Mouse (Mus musculus): Measurements from ENCODE around the gene Tet3.
A peak's percentile ranks its signal among the peaks of the same experiment; 100 is the strongest.

Gene Tet3

DNA sequence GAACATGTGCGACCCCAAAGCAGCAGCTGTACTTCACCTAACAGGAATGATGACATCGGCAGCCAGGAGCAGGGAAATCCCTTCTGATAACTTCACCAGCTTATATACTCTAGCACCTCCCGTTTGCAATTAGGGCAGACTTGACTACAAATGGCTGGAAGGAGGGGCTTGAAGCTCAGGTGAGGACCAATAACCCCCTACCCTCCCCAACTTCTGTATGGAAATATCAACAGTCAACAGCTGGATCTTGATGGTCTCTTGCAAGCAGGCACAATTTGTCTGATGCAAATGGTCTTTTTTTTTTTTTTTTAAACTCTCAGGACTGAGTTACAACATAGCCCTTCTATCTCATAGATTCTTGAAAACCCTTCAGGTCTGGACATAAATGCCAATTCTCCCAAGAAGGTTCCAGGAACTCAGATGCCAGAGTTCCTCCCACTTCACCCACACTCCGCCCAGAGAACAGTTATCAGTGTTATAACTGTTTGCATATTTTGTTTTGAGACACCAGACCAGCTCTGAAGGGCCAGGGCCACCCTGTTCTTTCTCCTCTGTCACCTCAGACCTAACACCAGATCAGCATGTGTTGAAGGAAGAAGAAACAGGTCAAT lies at the start of gene Tet3:
TSS of gene Tet3 (minus strand) at position 51 of the 611 bp plus-strand sequence.
- DNase-seq: peak; percentile 51

- DNase-seq: no peak
These were observed 48.3 kb upstream of the Tet3 start for GRCm38 (mm10) chr6:83507168-83507546.

DNA sequence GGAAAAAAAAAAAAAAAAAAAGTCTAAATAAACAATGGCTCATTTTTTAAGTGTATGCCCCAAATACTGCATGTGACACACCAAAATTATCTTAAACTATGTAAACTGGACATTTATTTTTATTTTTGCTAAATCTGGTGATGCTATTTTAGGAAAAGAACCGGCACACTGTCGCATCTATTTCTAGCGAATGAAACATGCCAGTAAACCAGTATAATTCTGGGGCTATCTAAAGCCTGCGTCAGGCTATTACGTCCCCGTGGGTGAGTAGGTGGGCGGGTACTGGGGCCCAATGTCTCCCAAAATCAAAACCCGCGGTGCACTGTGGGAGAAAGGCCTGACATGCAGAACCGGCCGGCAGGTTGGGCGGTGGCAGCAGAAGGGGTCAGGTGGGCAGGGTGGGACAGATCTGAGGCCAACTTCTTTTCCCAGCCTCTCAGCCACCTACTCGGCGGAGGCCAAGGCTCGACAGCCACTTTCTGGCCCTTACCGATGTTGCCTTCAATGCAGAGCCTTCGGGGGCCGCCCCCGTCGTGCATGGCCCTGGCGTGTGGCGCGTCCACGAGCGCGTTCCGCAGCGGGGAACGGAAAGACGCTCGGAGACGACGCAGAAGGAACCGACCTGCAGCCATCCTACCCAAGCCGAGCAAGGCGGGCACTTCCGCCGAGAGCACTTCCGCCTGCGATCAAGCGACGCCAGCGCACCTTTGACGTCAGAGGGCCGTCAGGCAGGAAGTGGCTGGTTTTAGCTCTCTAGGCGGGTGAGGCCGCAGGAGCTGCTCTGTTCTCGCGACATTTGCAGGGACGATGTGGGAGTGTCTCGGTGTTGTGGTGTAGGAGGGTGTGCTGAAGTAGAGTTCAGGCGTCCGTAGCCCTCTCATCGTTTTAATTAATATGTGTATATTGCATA lies 47.6 kb upstream of the Tet3 start, which contains the start of gene Dguok:
TSS of gene Dguok (minus strand) at position 712 of the 910 bp plus-strand sequence.
- DNase-seq: peak; percentile 99

DNA sequence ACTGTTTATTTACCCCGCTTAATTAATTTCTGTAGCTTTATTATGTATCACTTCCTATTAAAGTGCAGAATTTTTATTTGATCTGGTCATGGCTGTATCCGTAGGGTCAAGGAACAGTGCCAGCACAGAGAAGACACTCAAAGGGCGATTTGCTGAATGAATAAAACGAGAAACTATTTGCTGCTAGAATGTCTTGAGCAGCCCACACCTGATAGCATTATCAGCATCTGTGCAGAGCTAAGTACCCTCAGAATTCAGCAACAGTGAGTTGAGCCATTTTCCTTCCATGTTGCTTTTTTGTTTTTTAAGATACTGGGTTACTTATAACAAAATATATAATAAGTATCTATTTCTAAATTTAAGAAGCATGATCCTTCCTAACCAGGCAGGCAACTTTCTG lies 46.7 kb upstream of the Tet3 start:
- no peak for DNase-seq

DNA sequence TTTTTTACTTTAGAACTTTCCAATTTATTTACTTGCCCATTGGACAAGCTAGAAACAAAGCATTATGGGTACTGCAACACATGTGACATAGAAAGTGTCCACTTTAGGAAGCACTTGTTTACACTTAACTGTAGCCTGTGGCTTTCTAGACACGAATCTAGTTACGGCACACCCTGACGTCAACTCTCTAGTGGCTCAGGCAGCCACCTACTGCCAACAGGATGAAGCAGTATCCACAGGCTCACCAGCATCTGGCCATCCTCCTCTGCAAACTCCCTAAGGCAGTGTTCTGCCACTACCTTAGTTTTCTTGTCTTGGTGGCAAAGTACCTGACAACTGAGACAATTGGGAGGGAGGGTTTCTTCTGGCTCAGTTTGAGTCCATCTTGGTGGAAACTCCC lies 44.5 kb upstream of the Tet3 start:
- DNase-seq: peak; percentile 49

- DNase-seq: peak; percentile 72
These were observed 43.8 kb upstream of the Tet3 start for GRCm38 (mm10) chr6:83502656-83503055.

DNA sequence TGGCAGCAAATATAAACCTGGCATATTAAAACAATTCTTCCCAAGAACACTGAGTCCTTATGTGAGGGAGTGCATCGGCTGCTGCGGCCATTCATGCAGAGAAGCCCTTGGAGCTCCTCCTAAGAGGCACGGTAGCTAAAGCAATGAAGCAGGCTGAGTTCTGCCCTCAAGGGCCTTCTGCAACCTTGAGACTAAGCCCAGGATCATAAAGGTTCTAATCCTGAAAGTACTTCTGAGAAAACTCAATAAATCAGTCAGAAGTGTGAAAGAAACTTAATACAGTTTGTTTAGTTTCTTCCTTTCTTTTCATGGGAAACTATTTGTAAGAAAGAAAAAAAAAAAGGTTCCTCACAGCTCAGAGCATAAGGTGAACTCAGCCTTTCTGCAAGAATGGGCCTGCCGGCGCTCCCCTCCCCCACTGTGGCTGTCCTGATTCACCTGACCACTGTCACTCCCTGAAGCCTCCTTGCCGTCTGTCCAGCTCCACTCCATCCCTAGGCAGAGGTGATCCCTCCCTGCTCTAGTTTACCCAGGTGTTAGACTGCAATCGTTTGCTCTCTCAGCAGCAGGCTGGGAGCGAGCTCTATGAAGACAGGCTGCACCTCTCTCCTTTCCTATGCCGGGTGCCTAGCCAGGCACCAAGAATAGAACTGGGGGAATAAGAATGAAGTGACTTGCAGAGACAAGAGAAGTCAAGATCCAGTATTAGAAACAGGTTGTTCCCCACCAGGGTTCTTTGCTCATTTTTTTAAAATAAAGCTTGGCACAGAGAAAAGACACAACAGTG lies 42.8 kb upstream of the Tet3 start:
- DNase-seq: no peak

- DNase-seq: no peak
These were observed 41.6 kb upstream of the Tet3 start for GRCm38 (mm10) chr6:83500462-83500861.

DNA sequence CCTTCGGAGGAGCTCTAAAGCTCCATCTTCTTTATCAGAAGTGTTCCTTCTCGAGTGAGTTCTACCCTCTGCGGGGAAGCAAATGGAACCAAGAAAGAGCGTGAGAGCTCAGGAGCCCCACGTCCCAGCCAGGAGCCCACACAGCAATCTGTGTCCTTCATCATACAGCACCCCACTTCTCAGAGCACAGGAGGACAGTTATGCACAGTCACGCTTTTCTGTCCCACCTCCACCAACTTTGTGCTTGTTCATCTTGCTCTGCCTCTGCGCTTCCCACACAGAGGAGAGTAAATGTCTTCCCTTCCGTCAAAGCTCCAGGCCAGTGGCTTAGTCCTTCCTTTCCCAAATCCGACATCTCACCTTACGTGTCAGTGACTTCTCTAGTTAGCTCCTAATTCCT lies 40.2 kb upstream of the Tet3 start:
- no peak for DNase-seq

DNA sequence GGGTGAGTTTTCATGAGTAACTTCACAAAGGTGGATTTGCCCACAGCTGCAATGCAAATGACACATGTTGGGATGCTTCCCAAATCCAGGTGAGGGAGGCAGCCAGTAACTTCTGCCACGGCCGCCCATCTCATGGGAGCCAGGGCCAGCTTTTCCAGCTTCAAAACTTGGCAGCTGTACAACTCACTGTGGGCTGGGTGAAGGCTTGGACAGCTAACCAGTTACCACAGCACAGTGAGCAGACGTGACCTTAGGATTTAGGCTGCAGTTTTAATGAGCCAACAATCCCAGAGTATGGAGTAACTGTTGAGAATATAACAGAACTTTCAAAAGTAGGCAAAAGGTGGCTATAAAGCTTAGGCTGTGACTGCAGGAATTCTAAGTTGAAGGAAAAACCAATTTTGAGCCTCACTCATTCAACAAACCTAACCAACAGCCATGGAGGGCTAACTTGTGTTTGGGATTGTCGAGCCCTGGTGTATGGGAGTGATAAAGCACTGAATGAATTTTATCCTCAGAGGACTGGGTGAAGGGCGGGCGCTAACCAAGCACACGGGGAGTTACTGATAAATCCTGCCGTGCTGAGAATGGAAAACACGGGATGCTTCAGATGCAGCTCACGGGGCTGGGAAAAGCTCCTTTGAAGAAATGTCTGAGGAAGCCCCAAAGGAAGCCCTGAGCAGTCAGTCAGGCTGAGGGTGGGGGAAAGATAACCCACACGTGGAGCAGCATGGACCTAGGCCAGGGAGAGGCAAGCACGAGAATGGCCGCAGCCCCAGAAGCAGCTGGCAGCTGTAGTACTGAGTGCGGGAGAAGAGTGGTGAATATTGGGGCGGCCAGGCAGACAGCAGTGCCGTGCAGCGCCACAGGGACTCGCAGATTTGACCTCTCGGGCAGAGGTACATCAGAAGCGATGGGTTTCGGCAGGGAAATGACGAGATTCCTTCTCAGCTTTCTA lies 38.1 kb upstream of the Tet3 start:
- DNase-seq: no peak

GRCm38 (mm10) chr6:83496009-83496752 lies 37.3 kb upstream of the Tet3 start:
- peak; percentile 65 for DNase-seq

DNA sequence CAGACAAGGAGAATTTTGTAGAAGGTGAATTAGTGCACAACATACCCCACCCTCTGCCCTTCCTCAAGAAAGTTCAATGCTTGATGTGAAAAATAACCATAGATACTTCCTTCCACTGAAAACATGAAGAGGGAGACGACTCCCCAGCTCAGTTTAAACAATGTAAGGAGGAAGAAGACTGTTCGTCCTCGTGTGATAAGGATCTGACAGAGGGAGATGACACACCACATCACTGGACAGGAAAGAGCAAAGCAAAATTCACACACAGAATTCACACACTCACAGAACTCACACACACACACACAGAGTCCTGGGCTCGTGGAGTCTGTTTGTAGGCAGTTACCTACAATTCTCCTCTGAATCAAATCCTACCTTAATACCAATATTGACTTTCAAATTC lies 31.7 kb upstream of the Tet3 start:
- peak; percentile 40 for DNase-seq

DNA sequence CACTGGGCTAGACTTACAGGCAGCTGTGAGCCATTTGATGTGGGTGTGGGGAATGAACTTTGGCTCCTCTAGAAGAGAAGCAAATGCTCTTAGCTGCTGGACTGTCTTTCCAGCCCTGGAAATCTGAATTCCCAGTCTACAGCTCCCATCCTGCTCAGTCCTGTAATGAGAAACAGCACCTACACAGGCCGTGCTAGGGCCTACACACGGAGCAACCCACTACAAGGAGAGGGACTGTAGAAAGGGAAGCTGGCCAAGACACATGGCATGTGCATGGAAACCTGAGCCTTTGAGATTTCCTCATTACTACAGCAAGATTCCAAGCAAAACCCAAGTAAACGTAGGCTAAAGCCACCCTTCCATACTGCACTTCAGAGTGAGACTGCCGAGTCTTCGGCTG lies 29.3 kb upstream of the Tet3 start:
- no peak for DNase-seq

DNA sequence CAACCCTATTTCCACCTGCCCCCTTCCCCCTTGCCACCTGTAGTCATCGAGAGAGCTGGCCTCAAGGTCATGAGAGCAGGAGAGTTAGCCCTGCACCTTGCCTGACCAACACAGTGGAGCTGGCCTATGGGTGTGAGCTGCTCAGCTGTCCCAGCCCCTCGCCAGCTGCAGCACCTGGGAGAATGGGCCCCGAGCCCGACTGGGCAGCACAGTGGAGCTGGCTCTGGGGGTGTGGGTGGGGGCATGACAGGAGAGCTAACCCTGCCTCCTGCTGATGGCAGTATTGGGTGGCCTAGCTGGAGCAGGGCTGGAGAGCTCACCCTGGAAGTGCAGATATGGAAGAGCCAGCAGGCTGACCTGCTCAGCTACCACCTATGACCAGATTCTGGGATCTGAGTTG lies 28.4 kb upstream of the Tet3 start:
- DNase-seq: no peak

GRCm38 (mm10) chr6:83485854-83486253 lies 27.0 kb upstream of the Tet3 start:
- peak; percentile 70 for DNase-seq

- no peak for DNase-seq
These were observed 24.9 kb upstream of the Tet3 start for GRCm38 (mm10) chr6:83483776-83484175.

DNA sequence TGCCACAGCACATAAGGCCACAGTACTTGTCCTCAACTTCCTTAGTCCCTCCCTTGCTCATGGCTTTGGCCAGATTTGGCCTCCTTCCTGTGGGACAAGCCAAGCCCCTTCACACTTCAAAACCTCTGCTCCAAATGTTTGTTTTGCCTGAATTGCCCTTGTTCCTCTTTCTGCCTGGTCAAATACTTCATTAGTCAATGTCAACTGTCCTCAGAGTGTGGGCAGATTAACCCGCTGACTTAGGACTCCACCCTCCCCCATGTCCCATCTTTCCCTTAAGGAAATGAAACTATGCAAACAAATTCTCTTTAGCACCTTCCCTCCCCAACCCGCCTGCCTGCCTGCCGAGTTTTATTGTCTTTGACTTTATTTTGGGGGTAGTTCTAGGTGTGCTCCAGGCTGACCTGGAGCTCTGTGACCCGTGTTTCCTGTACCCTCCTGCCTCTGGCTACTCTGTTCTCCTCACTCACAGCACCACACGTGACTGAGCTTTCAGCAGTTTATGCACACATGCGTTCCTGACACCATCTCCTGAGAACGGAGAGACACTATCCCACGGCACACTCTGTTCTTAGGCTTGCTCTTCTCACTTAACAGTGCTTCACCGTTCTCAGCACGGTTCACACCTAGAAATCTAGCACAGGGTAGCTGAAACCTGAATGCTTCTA lies 23.7 kb upstream of the Tet3 start:
- DNase-seq: peak; percentile 84

GRCm38 (mm10) chr6:83480019-83480655 lies 21.3 kb upstream of the Tet3 start:
- DNase-seq: no peak

- DNase-seq: no peak
These were observed 20.3 kb upstream of the Tet3 start for GRCm38 (mm10) chr6:83479193-83479592.

DNA sequence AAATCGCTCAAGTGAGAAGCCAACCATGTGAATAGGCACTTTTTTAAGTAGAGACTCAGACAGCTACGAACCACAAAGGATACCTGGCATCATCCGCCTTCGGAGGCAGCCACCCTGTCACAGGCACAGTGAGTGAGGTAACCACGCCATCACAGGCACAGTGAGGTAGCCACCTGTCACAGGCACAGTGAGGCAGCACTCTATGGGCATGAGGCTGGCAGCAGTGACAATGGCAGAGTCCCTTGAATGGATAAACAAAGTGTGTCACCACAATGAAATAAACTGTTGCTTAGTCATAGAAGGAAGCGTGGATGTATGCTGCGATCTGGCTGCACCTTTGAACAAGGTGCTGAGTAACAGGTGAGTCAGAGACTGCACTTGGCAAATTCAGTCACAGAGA lies 19.7 kb upstream of the Tet3 start:
- no peak for DNase-seq

All from lung, postnatal 36 days (tissue).